Mouse (Mus musculus) neutrophil, adult 59 days (primary cell): Measurements from ENCODE around the gene Slc31a2. TPM values are rescaled to one million over a fixed set of nuclear protein-coding genes. Genes with fewer than 3 reads are reported as not detected.

Experiments used
- total RNA-seq, 2 experiments: library from RNA; stranded (reverse); gene quantifications; 1 replicate in 1 of 2; 2 replicates in 1 of 2; pipeline ENCODE4 v1.2.4; 2023

Slc31a2 gene
- 10 to 100 TPM; 51.4 to 57.8 TPM for total RNA-seq

DNA sequence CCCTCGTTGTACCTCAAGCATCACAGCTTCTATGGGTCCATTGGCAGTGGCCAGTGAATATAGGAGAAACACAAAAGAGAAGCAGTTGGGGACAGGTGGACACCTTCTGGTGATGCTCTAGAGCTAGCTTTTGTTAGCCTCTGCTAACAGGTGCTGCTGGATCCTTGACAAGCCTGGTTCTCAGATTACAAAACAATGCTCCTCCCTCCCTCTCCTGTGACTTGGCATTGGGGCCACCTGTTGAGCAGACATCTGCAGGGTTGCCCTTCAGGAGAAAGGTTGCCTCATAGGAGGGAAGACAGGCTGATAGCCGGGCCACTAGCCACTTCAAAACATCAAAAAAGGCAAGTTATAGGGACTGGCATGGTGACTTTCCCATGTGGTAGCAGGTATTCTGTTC is at the start of gene Slc31a2:
Gene Slc31a2 (plus strand): TSS at position 287 of the 400 bp plus-strand sequence.

GRCm38 (mm10) chr4:62230769-62231168 is 31.6 kb upstream of the Slc31a2 start, which contains the start of gene Zfp37:
Zfp37 (minus strand) TSS chr4:62231047.

Other genes with a start within 250 kb of the Slc31a2 start
- not detected for gene Mup20, start 208.4 kb upstream of the Slc31a2 start, total RNA-seq
- not detected for gene Mup3, start 175.2 kb upstream of the Slc31a2 start, total RNA-seq
- not detected for gene Mup21, start 111.7 kb upstream of the Slc31a2 start, total RNA-seq
- not detected for gene Zfp37, start 31.5 kb upstream of the Slc31a2 start, total RNA-seq
- 10 to 100 TPM; 83.4 to 94.3 TPM for gene Fkbp15, start 98.0 kb downstream of the Slc31a2 start, total RNA-seq
- 10 to 100 TPM; 12.1 to 13.3 TPM for gene Slc31a1, start 98.2 kb downstream of the Slc31a2 start, total RNA-seq
- gene Cdc26, start 146.1 kb downstream of the Slc31a2 start, total RNA-seq: 10 to 100 TPM; 36.9 to 41.2 TPM
- gene Prpf4, start 146.2 kb downstream of the Slc31a2 start, total RNA-seq: 1 to 10 TPM; 7.9 to 8.9 TPM
- not detected for gene Rnf183, start 172.7 kb downstream of the Slc31a2 start, total RNA-seq
- 1 to 10 TPM in 1 of 2 experiments, not detected in 1; 1.5 TPM for gene Wdr31, start 208.3 kb downstream of the Slc31a2 start, total RNA-seq
- gene Bspry, start 217.5 kb downstream of the Slc31a2 start, total RNA-seq: under 1 TPM; 0.42 to 0.82 TPM
- gene Hdhd3, start 240.9 kb downstream of the Slc31a2 start, total RNA-seq: 1 to 10 TPM; 1.1 to 1.2 TPM